Mouse (Mus musculus) adrenal gland, postnatal 4 days (tissue): ENCODE measurements at regions not wholly inside any gene's neighbourhood (a gene's known extent, or its start where the extent isn't known, plus 50 kb on each side); places are given as distances from the start of the nearest gene placed in this dataset.

Source experiments
- DNase-seq, 2 experiments: peaks; one replicate each; pipeline ENCODE4 v3.0.0; 2021 to 2022; ENCODE audit warnings: low spot score in 2 of 2, mixed read lengths in 2 of 2

DNA sequence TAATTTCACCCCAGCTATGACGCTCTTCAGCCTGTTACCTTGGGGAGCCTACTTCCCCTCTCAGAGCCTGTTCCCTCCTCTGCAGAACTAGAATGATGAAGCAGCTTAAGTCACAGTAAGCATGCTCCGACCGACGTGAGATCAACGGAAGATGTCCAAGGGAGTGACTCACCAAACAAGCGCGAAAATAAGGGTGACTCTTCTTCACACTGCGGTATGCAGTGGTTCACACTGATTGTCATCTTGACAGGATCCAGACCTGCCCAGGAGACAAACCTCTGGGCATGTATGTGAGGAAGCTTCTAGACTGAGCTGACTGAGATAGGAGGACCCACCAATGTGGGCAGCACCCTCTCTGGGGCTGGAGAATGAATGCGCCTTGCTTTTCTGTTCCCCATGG is 116.3 kb upstream of the Tpm1 start:
- no peak for DNase-seq

DNA sequence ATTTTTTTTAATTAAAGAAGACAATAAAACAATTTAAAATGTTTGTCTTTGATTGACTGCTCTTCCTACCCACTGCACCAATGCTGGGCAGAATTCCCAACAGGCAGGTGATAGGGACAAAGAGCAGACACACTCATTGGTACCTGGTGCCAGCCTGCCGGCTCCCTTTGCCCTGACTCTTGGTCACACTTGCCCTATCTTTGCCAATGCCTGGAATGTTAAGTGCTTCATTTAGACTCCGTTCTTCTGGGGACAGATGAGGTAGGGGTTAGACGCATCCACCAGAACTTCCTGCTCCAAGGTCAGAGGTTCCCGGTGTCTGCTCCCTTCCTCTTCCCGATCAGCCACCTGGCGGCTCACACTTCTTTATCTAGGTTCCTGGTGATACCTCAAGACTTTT is 114.5 kb upstream of the Tpm1 start:
- DNase-seq = no peak

GRCm38 (mm10) chr9:67160785-67161455 is 111.7 kb upstream of the Tpm1 start:
- no peak for DNase-seq

DNA sequence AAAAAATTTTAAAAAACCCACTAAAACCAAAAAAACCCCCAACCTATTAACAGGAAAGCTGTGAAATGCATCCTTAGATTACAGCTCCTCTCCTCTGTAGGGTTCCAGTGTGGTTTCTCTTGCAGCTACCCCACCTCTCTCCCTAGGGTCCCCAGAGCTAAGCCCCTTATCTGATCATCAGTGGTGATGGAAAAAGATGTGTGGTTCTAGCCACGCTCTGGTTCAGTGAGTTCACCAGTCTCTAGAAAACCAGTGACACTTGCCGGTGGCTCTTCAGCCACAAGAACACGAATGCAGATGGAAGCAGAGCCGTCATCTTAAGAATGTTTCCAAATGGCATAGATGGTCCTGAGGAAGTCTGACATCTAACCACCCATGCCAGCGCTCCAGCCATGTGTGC is 111.1 kb upstream of the Tpm1 start:
- DNase-seq = no peak

DNA sequence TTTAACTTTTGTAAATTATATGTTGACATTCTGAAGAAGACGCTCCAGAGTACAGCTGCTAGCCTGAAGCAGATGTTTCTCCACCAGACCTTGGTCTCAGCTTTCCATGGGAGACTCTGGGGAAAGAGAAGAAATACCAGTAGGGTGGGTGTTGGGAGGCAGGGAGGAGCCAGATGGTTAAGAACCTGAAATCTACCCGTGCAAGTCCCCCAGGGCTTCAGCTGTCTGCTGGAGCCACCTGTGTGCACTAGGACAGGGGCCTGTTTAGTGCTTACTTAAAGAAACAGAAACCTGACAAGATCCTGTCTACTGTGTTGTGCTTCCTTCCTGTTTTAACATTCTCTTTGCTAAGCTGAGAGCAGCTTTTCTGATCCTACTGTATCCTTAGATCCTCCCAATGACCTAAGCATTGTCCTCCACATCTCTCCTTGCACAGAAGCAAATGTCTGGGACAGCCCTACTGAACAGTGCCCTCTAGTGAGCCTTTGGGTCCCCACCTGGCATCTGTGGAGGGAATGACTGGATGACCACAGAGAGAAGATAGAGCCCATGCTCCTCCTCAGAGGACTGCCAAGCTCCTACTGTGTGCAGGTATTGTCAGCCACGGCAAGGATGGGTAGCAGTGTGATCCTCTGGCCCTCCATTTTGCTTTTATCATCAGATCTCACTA is 107.5 kb upstream of the Tpm1 start:
- peak in 1 of 2 experiments; percentile 24 for DNase-seq

DNA sequence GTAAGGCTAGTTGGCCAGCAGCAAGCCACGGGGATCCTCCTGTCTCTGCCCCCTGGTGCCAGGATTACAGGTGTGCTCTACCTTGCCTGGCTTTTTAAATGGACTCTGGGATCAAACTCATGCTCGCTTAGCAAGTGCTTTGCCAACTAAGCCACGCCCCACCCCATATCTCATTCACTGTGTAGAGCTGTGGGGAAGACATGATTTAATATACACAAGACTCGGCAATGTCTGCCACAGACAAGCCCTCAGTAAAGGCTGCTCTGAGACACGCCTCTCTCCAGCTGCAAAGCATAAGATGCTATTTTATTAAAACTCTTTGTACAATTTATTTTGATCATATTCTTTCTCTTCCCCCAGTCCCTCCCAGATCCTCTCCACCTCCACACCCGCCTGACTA is 104.9 kb upstream of the Tpm1 start:
- no peak for DNase-seq

DNA sequence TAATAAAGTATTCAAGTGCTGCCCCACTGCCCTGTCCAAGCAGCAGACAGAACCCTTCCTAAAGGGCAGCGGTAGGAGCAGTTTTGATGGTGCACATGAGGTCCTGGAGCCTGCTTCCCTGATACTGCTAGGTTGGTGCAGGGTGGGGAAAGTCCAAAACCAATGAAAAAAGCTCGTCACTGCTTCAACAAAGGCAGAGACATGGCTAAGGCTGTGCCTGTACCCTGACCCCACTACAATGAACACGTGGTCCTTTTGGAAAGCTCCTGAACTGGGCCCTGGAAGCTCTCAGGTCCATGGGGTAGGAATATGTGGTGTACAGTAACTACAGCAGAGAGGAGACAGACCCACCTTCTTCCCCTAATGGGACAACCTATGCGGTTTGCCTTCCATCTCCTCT is 104.1 kb upstream of the Tpm1 start:
- no peak for DNase-seq

- DNase-seq = no peak
These were observed 98.5 kb upstream of the Tpm1 start for GRCm38 (mm10) chr9:67147656-67148055.

- no peak for DNase-seq
These were observed 96.2 kb upstream of the Tpm1 start for GRCm38 (mm10) chr9:67145392-67145791.

- DNase-seq = no peak
These were observed 95.3 kb upstream of the Tpm1 start for GRCm38 (mm10) chr9:67144511-67144910.

DNA sequence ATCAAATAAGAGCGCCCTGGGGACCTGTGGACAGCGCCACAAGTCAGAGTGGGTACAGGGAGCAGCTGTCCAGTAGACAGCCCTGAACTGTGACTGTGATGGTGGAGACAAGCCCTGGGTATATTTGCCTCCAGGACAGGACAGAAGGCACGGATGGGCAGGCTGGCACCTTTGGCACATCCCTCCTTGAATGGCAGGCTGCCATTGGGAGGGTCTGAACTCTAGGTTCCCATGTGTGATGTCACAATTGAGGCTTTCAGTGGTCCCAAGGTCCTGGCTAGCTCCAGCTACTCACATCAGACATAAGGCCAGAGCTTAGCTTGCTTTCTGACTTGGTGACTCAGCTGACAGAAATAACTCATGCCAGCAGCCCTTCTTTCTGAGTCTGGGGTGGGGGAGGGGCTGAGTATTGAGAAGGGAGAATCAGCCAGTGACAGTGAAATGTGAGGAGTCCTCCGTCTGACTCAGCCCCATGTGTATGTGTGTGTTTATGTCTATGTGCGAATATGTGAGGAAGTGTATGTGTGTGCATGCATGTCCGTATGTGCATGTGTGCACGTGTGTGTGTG is 91.2 kb upstream of the Tpm1 start:
- DNase-seq = peak; percentile 31 to 58

- no peak for DNase-seq
These were observed 88.5 kb upstream of the Tpm1 start for GRCm38 (mm10) chr9:67137681-67138080.

GRCm38 (mm10) chr9:67137141-67137540 is 87.9 kb upstream of the Tpm1 start:
- no peak for DNase-seq

DNA sequence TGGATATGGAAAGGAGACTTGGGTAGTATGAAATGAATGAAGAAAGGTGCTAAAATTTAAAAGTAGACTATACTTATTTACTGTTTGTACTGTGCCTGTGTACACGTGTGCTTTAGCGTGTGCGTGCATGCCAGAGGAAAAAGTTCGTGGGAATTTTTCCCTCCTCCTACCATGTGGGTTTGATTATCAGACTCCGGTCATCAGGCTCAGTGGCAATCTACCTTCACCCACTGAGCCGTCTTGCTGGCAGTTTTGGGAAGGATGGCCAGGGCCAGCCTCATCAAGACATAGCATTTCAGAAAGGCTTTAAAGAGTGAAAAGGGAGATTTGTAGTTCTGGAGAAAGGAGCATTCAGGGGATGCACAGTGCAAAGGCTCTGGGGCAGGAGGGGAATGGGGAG is 87.0 kb upstream of the Tpm1 start:
- no peak for DNase-seq

GRCm38 (mm10) chr9:67134378-67134777 is 85.2 kb upstream of the Tpm1 start:
- DNase-seq = no peak

DNA sequence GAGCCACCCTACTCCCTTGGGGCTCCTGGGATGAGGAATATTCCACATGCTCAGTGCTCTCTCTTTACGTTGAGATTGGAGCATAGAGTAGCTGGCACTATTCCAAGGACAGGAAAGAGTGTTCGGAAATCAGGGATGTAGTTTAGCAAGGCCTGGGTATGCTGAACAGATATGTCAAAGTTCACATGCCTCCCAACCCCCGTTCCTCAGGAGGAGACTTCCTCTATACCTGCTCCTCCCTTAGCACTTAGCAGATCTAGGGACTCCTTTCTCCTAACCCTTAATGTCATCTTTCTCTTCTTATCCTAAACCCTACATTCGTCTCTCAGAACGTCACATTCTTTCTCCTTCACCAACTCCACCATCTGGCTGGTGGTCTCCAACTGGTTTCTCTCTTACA is 83.2 kb upstream of the Tpm1 start:
- DNase-seq = no peak

GRCm38 (mm10) chr9:67130730-67131440 is 81.7 kb upstream of the Tpm1 start:
- no peak for DNase-seq

DNA sequence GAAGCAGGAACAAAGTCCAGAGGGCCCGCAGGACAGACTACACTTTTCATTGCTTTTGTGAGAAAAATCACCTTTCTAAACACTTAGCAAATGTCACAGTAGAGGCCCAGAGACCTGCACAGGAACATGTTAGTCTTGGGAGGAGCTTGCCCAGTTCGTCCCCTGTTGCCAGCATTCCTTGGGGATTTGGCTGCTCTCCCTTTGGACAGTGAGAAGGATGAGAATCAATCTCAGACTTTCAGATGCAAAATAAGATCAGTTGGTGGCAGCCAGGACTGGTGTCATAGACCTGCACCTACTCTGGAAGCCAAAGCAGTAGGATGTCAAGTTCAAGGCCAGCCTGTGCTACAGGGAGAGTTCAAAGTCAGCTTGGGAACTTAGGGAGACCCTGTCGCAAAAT is 80.7 kb upstream of the Tpm1 start:
- DNase-seq = no peak

DNA sequence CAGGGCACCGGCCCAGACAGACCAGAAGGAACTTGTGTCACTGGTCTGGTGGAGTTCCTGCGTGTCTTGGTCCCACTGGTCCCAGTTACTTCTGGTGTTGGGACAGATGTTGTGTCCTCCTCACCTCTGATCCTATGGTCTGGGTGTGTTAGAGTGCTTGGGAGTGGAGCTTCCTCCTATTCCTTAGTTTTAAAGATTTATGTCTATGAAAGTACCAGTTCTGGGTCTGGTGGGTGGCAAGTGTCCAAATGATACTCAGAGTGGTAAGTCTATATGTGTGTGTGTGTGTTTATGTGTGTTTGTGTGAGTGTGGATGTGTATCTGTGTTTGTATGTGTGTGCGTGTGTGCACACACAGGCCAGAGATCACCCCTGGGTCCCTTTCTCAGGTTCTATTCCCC is 79.9 kb upstream of the Tpm1 start:
- no peak for DNase-seq

DNA sequence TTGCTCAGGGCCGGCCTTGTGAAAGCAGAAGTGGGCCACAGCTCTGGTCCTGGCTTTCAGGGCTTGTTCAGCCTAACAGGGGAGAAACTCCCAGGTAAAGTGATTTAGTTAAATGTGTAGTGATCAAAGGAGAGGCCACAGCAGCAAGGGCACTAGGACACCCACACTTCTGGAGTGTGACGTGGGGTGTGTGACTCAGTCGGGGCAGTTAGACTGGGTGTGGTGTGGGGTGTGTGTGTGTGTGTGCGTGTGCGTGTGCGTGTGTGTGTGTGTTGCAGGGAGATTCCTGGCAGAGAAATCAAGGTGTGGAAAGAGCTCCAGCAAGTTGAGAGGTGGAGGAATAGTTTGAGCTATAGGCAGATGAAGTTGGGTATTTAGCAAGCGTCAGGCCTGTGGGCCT is 72.5 kb upstream of the Tpm1 start:
- DNase-seq = no peak

DNA sequence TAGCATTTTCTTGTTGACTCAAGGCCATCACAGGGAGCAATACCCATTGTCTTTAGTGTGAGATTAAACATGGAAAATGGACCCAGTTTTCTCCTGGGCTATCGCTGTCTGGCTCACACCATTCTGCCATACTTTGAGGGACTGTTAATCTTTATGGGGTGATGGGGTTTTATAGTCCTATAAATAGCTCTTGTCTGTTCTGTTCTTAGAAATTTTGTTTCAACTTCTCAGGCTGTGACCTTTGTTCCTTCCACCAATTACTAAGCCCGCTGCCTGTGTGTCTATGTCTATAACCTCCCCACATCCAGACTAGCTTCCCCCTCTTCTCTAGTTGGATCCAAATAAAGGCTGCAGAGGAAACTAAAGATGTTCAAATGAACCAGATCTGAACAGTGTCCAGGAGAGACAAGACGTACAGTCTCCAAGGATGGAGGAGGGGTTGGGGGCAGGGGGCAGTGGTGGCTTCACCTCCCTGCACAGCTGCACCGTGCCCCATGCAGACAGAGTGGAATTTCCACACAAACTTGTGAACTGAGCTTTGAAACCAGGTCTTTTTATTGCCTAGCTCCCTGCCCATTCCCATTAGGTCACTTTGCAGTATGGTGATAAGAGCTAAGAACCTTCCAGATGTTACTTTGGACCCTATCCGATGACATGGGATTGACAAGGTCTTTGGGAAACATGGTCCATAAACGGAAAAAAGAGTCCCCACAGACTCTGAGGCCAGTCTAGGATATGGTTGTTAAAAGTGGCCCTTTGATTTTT is 69.9 kb upstream of the Tpm1 start:
- no peak for DNase-seq

DNA sequence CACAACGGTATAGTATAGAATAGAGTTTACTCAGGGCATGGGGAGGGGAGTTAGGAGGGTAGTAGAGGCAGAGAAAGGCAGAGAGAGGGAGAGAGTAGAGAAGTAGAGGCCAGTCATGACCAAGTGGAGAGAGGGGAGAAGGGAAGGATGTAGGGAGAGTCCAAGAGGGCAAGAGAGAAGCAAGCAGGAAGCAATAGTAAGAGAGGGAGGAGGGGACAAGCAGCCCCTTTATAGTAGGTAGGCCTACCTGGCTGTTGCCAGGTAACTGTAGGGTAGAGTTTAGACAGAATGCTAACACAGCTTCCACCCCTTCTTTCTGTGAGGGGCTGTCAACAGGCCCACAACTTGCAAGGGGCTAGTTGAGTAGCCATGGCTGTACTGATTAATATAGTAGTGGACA is 69.2 kb upstream of the Tpm1 start:
- no peak for DNase-seq
